Mouse (Mus musculus): Measurements from ENCODE around the gene Irf2bp1.

The Irf2bp1 gene

DNA sequence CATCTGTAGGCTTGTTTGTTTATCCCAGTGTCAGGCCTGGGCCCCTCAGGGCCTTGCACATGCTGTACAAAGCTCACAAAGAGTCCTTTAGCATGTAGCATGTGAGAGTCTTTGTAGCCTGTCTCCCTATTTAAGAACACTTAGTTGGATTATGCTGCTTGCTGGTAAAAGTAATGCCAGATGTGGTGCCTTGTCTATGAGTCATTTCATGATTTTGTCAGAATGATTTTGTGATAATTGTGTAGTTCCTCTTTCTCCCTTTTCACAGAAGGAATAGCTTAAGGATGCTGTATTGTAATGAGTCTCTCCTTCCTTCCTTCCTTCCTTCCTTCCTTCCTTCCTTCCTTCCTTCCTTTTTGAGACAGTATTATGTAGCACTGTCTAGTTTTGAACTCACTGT is 24.2 kb downstream of the Irf2bp1 start:
- no peak for DNase-seq (ENCODE audit: low read depth, low spot score)

GRCm38 (mm10) chr7:19029084-19029653 is 25.3 kb downstream of the Irf2bp1 start:
- DNase-seq (ENCODE audit: low read depth, low spot score), result no peak

DNA sequence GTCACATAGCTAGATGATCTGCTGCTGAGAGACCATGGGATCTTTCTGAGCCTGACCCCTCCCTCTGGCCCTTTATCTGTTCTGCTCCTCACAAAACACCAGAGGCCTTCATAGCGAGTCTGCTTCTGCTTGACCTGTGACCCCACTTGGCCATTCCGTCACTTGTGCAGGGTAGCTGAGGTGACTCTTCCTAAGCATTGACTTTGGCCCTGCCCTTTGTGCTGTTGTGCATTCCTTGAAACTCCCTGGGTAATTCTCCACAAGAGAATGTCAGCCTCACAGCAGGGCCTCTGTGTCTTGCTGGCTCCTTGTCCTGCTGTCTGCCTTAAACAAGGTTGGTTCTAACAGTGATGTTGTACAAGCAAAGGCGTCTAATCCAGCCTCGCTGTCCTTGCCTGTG is 27.8 kb downstream of the Irf2bp1 start:
- no peak for DNase-seq (ENCODE audit: low read depth, low spot score)

DNA sequence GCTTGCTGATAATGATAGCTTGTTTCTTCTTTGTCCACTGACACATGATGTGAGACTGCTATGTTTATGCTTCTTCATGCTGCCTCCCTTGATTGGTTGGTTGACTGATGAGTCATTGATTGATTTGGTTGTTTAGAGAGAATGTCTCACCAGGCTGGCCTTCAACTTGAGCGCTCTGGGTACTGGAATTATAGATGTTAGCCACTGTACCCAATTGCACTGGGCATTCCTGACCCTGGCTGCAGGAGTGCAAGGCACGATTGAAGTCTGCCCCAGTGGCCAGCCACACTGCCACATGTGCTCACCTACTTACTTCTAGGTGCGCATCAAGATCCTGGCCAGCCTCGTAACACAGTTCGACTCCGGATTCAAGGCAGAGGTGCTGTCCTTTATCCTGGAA is 40.8 kb downstream of the Irf2bp1 start:
- no peak for DNase-seq (ENCODE audit: low read depth, low spot score)

GRCm38 (mm10) chr7:19046286-19047069 is 42.6 kb downstream of the Irf2bp1 start:
- DNase-seq (ENCODE audit: low read depth, low spot score), result no peak

DNA sequence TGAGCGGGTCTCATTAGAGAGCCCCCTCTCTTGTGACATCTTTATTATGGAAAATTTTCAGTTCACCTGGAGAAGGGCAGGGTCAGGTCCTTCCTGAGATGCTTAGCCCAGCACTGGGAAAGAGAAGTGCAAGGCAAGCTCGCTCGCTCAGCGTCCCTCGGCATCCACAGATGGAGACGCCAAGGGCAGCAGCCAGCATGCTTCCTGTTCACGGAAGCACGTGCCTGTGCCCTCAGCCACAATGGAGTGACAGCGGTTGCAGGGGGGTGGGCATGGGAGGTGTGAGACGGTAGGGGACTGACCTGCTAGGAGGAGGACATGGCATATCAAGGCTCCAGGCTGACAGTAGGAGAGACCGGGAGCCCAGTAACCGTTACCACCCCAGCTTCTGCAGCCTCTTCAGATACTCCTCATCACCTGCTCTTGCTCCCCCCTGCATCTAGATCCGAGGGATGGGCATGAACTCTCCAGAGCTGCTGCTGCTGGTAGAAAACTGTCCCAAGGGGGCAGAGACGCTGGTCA is 44.2 kb downstream of the Irf2bp1 start:
- DNase-seq (ENCODE audit: low read depth, low spot score), result no peak

DNA sequence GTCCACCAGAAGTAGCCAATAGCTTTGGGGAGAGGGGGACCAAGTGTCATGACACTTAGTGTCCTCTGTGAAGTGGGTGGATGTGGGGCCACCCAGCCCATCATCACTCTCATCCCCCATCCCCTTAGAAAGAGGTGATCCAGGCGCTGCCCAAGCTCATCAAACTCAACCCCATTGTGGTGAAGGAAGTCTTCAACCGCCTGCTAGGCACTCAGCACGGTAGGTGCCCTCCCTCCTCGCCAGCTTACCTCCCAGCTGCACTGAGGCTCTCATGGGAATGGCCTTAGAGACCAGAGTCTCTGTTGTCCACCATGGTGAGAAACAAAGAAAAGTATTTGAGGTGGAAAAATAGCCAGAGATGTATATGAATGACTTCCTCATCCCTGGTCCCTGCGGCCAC is 45.4 kb downstream of the Irf2bp1 start:
- no peak for DNase-seq (ENCODE audit: low read depth, low spot score)

- DNase-seq (ENCODE audit: low read depth, low spot score), result no peak
These were observed 46.3 kb downstream of the Irf2bp1 start for GRCm38 (mm10) chr7:19050172-19050571.

DNA sequence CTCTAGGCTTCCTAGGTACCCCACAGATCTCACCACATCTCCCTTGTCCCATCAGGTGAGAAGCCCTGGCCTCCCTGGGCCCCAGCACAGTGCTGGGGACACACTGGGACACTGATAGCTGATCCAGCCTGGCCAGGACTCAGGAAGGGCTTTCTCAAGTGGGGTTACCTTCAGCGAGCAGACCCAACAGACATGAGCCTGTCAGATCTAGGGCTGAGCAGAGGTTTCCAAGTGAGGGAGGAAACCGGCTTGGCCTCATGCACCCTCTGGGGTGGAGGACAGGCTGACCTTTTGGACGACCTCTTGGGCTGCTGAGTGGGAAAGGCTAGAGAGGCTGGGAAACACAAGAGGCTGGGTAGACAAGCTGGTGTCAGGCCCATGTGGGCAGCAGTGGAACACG is 47.3 kb downstream of the Irf2bp1 start:
- no peak for DNase-seq (ENCODE audit: low read depth, low spot score)

GRCm38 (mm10) chr7:19052345-19053135 is 48.7 kb downstream of the Irf2bp1 start:
- DNase-seq (ENCODE audit: low read depth, low spot score), result no peak

- DNase-seq (ENCODE audit: low read depth, low spot score), result no peak
These were observed 49.3 kb downstream of the Irf2bp1 start for GRCm38 (mm10) chr7:19053136-19053532.

GRCm38 (mm10) chr7:19054047-19054776 is 50.4 kb downstream of the Irf2bp1 start, which contains the start of gene Rsph6a:
Gene Rsph6a, plus strand, starts transcription at chr7:19054690.
- DNase-seq (ENCODE audit: low read depth, low spot score), result peak; percentile 72

DNA sequence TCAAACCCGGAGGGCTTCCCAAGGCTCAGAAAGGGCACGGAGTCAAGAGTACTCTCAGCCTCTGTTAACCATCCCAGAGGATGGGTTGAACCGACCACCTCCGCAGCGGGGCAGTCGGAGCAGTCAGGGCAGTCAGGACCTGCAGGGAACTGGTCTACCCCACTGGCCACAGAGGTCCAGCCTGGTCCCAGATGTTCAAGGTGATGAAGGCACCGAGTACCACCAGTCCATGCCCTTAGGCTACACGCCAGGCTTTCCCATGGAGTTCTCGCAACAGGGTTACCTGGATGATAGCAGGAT is 50.9 kb downstream of the Irf2bp1 start:
- DNase-seq (ENCODE audit: low read depth, low spot score), result no peak

DNA sequence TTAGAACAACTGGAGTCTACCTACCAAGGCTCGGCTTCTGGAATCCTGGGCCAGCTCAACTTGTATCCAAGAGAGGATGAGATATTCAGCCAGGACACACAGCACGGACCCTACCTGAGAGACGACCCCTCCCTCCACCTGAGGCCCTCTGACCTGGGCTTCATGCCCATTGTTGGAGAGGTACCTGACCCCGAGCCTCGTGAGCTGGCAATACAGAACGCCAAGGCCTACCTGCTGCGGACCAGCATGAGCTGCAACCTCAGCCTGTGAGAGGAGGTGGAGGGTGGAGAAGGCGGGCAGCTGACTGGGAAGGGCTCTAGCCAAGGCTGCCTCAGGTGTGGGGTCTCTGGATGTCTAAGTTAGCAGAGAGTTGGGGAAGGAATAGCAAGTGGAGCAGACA is 51.3 kb downstream of the Irf2bp1 start:
- DNase-seq (ENCODE audit: low read depth, low spot score), result no peak

Measured in WW6 (cell line).